Mouse (Mus musculus) thymus, postnatal 25 days (tissue): Measurements from ENCODE around the gene Enox2.
"Not testable (repeated sequence)": the region's sequence is repeated elsewhere in the genome, so short reads cannot be mapped to it uniquely, and the experiment has no call there.

Source experiments
- DNase-seq: peaks from one replicate; pipeline ENCODE4 v3.0.0; 2022

Gene Enox2

GRCm38 (mm10) chrX:49287700-49288563 lies at the start of gene Enox2:
Enox2 (minus strand) TSS chrX:49288259.
- DNase-seq = peak; percentile 76

DNA sequence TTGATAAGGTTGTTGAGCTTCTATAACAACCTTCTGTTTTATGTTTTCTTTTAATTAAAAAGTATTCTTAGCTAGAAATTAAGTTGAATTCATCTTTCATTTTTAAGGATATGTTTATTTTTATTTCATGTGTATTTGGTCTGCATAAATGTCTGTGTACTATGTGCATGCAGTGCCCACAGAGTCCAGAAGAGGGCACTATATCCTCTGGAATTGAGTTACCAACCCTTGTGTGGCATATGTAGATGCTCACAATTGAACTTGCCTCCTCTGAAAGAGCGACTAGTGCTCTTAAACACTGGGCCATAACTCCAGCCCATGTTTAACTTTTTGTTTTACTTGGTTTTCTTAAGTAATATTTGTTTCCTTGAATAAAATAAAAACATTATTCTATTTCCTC lies 21.4 kb upstream of the Enox2 start:
- DNase-seq = peak; percentile 23

GRCm38 (mm10) chrX:49306659-49307058 lies 18.6 kb upstream of the Enox2 start:
- DNase-seq = peak; percentile 16

GRCm38 (mm10) chrX:49279918-49280586 lies 8.0 kb downstream of the Enox2 start:
- DNase-seq = no peak

- DNase-seq = no peak
These were observed 14.5 kb downstream of the Enox2 start for GRCm38 (mm10) chrX:49273487-49274042.

GRCm38 (mm10) chrX:49250816-49251215 lies 37.2 kb downstream of the Enox2 start:
- DNase-seq = no peak

DNA sequence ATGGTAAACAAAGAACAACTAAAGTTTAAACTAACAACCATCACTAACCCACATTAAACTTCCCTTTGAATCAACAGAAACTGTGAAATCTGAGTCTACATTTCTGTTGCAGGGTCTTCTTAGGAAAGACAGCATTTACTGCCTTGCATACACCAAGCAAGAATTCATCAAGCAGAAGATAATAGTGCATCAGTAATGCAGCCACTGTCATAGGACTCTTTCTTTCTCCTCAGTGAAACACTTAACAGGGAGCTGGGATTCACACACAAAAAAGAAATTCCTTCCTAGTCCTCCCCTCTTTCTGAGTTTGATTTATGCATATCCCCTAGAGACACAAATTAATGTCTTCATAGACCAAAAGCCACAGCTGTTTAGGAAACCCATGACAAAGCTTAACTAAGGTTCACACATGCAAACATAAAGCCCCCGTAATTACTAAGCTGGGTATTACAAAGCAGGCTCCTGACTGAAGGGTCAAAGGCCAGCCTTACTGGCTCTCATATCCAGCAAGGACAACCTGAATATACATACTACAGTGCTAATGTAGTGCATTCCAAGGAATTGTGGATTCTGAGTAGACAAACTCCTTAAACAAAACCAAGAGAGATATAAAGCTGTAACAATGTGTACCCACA lies 62.1 kb downstream of the Enox2 start:
- DNase-seq = no peak

- DNase-seq = no peak
These were observed 71.6 kb downstream of the Enox2 start for GRCm38 (mm10) chrX:49216422-49216821.

- DNase-seq = no peak
These were observed 91.7 kb downstream of the Enox2 start for GRCm38 (mm10) chrX:49196386-49196785.

GRCm38 (mm10) chrX:49181136-49181535 lies 106.9 kb downstream of the Enox2 start:
- no peak for DNase-seq

DNA sequence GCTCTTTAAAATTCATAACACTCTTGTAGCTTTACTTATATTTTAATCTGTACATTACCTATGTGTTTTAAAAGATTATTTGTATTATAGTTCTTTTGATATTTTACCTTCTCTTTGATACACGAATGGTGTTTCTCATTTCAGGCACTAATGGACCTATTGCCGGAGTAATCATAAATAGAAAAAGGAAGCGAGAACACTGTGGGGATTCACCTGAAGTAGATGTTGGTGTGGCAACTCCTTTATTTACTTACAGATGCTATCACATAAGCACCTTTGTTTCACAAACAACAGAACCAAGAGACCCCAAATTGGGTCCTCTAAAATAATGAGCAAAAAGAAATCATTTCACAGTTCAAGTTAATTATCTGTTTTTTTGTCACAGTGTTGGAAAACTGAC lies 109.4 kb downstream of the Enox2 start:
- no peak for DNase-seq

- no peak for DNase-seq
These were observed 133.8 kb downstream of the Enox2 start for GRCm38 (mm10) chrX:49154280-49154679.

DNA sequence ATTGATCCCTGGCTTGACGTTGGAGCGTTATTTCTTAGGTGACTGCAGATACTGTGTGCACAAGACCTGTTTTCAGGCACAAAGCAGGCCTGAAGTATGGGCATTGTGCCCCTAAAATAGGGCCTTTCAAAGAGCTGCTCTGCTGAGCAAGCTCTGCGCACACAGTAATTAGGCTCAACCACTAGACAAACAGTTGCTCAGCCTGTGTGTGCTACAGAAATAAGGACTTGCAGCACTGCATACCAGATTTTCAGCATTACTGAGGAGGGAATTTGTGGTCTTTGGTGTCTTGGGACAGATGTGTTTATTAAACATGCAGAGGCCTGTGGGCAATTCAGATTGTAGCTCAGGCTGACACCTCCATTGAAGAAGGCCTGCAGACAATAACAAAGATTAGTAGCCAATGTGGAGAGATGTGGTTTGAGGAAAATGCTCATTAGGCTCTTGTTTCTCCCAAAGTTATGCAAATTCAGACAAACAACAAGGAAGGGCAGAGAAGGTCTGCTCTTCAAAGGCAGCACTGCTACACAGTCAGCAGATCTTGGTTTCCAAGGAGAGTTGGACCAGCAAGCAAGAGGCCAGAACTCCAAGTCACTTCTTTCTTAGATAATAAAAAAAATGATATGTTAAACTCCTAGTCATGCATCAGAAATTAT lies 163.2 kb downstream of the Enox2 start:
- DNase-seq = no peak

DNA sequence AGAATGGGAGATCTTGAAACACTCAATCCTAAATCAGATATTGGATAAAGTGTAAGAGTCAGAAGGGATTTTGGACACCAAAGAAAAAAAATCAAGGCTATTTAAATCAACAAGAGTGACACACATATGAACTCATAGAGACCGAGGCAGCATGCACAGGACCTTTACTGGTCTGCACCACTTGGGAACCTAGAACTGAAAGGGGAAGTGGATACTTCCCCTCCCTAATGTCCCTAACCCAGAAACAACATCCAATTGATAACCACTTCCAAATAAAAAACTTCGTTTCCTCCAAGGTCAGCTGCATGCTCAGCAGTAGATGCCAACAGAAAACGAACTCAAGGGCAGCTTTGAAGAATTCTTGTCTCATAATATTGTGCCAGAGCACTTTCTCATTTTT lies 171.6 kb downstream of the Enox2 start:
- DNase-seq = no peak

- DNase-seq = no peak
These were observed 175.6 kb downstream of the Enox2 start for GRCm38 (mm10) chrX:49112412-49112811.

DNA sequence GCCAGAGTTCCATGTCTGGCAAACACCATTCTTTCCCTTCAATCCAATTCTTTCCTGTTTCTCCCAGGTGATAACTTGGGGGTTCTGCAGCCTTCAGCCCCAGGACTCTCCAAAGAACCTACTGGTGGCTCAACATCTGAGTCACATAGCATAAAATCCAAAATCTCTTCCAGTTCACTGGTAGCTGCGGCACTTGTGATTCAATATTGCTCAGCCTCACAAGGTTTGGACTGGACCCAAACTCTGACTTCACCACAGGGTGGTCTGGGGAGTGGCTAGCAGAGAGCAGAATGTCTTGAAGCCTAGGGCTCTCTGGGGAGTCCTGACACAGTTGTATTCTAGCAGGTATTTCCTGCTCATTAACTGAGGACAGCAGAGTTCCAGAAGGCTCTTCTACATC lies 187.5 kb downstream of the Enox2 start:
- DNase-seq = not testable (repeated sequence)

- DNase-seq = no peak
These were observed 191.8 kb downstream of the Enox2 start for GRCm38 (mm10) chrX:49096249-49096648.

DNA sequence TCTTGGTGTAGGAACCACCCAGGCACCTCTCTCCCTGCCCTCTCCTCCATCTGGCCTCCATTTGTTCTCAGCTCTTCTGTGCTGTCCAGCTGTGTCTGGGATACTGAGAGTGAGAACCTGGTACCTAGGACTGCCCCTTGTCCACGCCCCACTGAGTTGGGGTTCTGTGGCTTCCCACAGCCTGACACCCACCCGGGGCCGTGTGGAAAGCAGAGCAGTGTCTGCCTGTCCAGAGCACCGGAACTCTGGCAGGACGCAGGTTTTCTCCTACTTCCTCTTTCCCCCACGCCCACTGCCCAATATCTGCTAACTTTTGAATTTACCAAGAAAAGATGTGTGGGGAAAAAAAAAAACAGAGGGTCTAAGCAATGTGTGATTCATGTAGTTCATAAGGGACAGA lies 213.0 kb downstream of the Enox2 start:
- DNase-seq = no peak

DNA sequence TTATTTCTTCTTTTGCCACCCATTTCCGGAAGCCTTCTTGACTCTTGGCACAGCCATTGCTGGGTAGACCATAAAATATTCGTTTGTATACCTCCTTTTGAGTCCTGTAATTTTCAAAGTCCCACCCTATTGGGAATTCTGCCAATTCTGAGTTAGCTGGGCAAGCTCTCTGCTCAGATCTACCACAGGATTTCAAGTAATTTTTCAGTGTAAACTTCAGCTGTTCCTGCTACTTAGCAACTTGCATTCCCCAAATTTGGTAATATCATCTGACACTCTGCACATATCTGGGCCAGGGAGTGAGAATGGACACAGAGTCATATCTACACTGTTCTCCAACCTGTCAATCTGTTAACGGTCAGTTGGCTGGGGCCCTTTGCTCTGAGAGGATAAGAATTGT lies 214.5 kb downstream of the Enox2 start:
- DNase-seq = no peak

DNA sequence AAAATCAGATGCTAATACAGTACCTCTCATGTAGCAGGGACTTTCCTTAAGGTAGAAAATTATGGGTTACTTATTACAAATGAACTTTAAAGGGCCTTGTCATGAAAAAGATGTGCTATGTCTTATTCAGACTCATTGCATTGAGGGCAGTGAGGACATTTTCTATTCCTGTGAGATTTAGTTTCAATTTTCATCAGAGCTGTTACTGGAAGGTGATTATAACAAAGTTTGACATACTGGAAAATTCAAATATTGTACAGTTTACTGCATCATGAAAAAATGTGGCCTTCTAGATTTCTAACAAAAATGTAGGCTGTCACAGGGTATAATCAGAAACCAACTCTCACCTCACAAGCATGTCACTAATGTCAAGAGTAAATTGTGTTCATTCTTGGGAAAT lies 242.9 kb downstream of the Enox2 start:
- DNase-seq = no peak

GRCm38 (mm10) chrX:49009746-49010145 lies 278.3 kb downstream of the Enox2 start:
- no peak for DNase-seq

DNA sequence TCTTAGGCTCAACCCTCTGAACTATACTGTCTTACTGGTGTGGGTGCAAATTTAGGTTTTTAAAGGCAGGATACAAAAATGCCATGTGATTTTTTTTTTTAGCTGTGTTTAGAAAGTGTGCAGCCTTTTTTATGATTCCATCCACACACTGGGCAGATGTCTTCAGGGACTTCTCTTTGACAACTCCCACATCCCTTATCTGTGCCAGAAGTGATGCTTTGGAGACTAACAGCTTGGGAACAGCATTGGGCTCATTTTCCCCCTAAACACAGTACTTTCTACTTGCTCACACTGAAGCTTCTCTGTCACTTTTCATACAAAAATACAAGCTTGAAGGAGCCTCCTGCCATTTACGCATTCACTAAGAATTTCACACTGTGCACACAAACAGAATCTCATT lies 282.4 kb downstream of the Enox2 start:
- no peak for DNase-seq

DNA sequence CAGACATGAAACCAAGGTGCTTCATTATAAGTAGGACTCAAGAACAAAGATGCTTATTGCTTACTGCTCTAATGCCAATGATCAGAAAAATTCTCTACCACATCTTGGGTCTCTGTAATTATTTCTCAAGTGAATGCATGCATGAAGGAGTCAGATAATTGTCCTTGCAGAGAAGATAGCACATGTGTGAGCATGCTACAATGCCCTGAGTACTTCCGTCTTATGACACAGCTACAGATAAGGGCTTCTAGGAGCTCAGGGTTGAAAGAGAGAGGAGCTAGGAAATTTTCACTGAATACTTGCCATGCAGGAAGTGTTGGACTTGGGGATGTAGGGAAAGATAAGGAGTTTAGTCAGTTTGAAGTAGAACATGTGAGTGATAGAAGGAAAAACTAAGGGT lies 285.2 kb downstream of the Enox2 start:
- DNase-seq = no peak
